Mouse (Mus musculus) megakaryocyte-erythroid progenitor cell, adult 5-6 weeks (primary cell): Measurements from ENCODE around the gene Sbno2. TPM values are rescaled to one million over a fixed set of nuclear protein-coding genes. Genes with fewer than 3 reads are reported as not detected.
A peak's percentile ranks its signal among the peaks of the same experiment; 100 is the strongest.

Experiments used
- ATAC-seq: replicated peaks from 2 replicates; pipeline ENCODE4 v1.8.0; 2016; ENCODE audit warnings: mild to moderate bottlenecking, inconsistent platforms; ENCODE audit not compliant: severe bottlenecking, poor library complexity, low FRiP score, low TSS enrichment
- total RNA-seq, 2 experiments: library from RNA; stranded (forward) in 1 of 2; stranded (reverse) in 1 of 2; fragments of 200-1000, 215-1000 nt in 1 of 2; fragments of >200 nt in 1 of 2; fragmentation: Nextera tagmentation in 1 of 2; gene quantifications; 2 replicates each; pipeline ENCODE4 v1.2.3; 2014 to 2017

Gene Sbno2
- 34.4 and 39.7 TPM in 2 replicates for total RNA-seq (2014; fragmentation: Nextera tagmentation)
- 12.1 and 12.9 TPM in 2 replicates for total RNA-seq (2017)

- ATAC-seq = no peak
Observed at GRCm38 (mm10) chr10:80105460-80105859, at the start of gene Sbno2. Gene Sbno2 (minus strand): TSS chr10:80105571.

GRCm38 (mm10) chr10:80154384-80154783 lies 49.0 kb upstream of the Sbno2 start:
- no peak for ATAC-seq

- no peak for ATAC-seq
Observed at GRCm38 (mm10) chr10:80153713-80154112, 48.3 kb upstream of the Sbno2 start.

GRCm38 (mm10) chr10:80152873-80153260 lies 47.5 kb upstream of the Sbno2 start:
- ATAC-seq = no peak

- no peak for ATAC-seq
Observed at GRCm38 (mm10) chr10:80152071-80152872, 46.9 kb upstream of the Sbno2 start.

GRCm38 (mm10) chr10:80151211-80152034 lies 46.1 kb upstream of the Sbno2 start:
- no peak for ATAC-seq

GRCm38 (mm10) chr10:80150226-80151210 lies 45.1 kb upstream of the Sbno2 start:
- no peak for ATAC-seq

GRCm38 (mm10) chr10:80149291-80150225 lies 44.2 kb upstream of the Sbno2 start:
- peak; percentile 62 for ATAC-seq

GRCm38 (mm10) chr10:80148610-80149290 lies 43.4 kb upstream of the Sbno2 start:
- peak; percentile 50 for ATAC-seq

- ATAC-seq = peak; percentile 7; the same call in 1 of the 2 replicates
Observed at GRCm38 (mm10) chr10:80147719-80148601, 42.6 kb upstream of the Sbno2 start, which contains the start of gene Midn. Gene Midn (plus strand): TSS chr10:80148272.

- no peak for ATAC-seq
Observed at GRCm38 (mm10) chr10:80147146-80147718, 41.9 kb upstream of the Sbno2 start.

- ATAC-seq = no peak
Observed at GRCm38 (mm10) chr10:80146568-80147011, 41.2 kb upstream of the Sbno2 start.

- ATAC-seq = no peak
Observed at GRCm38 (mm10) chr10:80145896-80146295, 40.5 kb upstream of the Sbno2 start.

GRCm38 (mm10) chr10:80144864-80145838 lies 39.8 kb upstream of the Sbno2 start:
- ATAC-seq = no peak

GRCm38 (mm10) chr10:80144159-80144558 lies 38.8 kb upstream of the Sbno2 start:
- ATAC-seq = no peak
